Mouse (Mus musculus) thymus, adult 2 months (tissue): ENCODE data around the gene Osbpl3.

ENCODE experiments used
- CTCF ChIP-seq: fragments of 200-500 bp; IDR thresholded peaks from 2 replicates; pipeline ENCODE4 v1.5.1; 2012; ENCODE audit warnings: mild to moderate bottlenecking, control low read depth, low read length, moderate library complexity, borderline replicate concordance; ENCODE audit not compliant: control insufficient read depth, poor library complexity, insufficient read depth; ENCODE audit errors: extremely low read depth
- POLR2A ChIP-seq: fragments of 200-500 bp; IDR thresholded peaks from 2 replicates; pipeline ENCODE4 v1.6.1; 2012; ENCODE audit warnings: mild to moderate bottlenecking, low read length, control low read depth, moderate library complexity; ENCODE audit not compliant: control insufficient read depth, poor library complexity, insufficient read depth; ENCODE audit errors: extremely low read depth

GRCm38 (mm10) chr6:50393960-50394359, 62.0 kb downstream of the Osbpl3 start:
- TF ChIP-seq POLR2A = no peak
- TF ChIP-seq CTCF = no peak
